1 mouse cellular context compared by ENCODE assay signal in the genomic region with DNA sequence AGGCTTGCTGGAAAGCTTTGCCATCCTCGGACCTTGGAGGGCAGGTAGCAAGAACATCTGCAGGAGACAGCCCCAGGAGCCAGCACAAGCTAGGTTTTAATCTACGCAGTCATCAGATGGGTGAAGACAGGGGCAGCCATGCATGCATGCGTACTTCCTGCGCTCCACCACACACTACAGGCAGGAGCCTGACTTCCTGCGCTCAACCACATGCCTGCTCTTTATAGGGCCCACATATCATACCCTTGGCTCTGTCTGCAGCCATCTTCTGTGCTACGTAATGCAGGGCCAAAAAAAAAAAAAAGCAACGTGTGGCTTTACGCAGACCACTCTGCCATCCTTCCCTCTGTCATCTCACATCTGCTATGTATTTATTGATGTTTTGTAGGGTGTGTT.
A peak's percentile ranks its signal among the peaks of the same experiment; 100 is the strongest.
TF ChIP-seq lines count a peak whose summit lies in the region.

No protein-coding gene starts in this region.

TF ChIP-seq in CH12.LX, 34 proteins besides CTCF, POLR2A, EP300 and RAD21 (continued from another document):
- TF ChIP-seq MAFK (IDR thresholded peaks at IDR 0.05; ENCODE audit: insufficient replicate concordance, low read length) (no peak), IRF4 (IDR thresholded peaks at IDR 0.05; ENCODE audit: low read depth, low read length) (no peak), ZMIZ1 (IDR thresholded peaks at IDR 0.05; ENCODE audit: low read depth, low read length) (no peak), ETS1 (conservative IDR thresholded peaks at IDR 0.05; ENCODE audit: low read depth, low read length) (peak; percentile 20), BHLHE40 (IDR thresholded peaks at IDR 0.05; ENCODE audit: low read depth, low read length) (no peak), MEF2A (IDR thresholded peaks at IDR 0.05; ENCODE audit: borderline replicate concordance, low read depth, low read length) (no peak), PAX5 (IDR thresholded peaks at IDR 0.05; ENCODE audit: low read length) (no peak; the same call in 1 of the 2 replicates), SIN3A (IDR thresholded peaks at IDR 0.05; ENCODE audit: low read length) (0 out of 2 replicates have a peak, but pooled peaks have one; percentile 19), TBP (conservative IDR thresholded peaks at IDR 0.05; ENCODE audit: low read depth, low read length) (no peak), JUND (conservative IDR thresholded peaks at IDR 0.05; ENCODE audit: low read depth, low read length) (no peak)
TF ChIP-seq in CH12.LX: peak in this region for 3.
